Mouse (Mus musculus) adrenal gland, postnatal 25 days (tissue): ENCODE results near the gene Fkbp10. TPM values are rescaled to one million over a fixed set of nuclear protein-coding genes. Genes with fewer than 3 reads are reported as not detected.

Experiments used
- DNase-seq: peaks from one replicate; pipeline ENCODE4 v3.0.0; 2021; ENCODE audit warnings: mixed read lengths
- long read RNA-seq: library from polyadenylated mRNA; stranded (forward); transcript quantifications from one replicate; pipeline ENCODE4 v2.0.0, GENCODE M21; 2021
- total RNA-seq: library from RNA; stranded (reverse); gene quantifications from 2 replicates; pipeline ENCODE4 v1.2.3, GENCODE M21; 2021

Fkbp10 gene
- 23.8 and 24.7 TPM in 2 replicates for total RNA-seq
- long read RNA-seq, transcript Fkbp10-201 (10 exons, 2,584 nt), result major isoform, 31 of 44 reads
- long read RNA-seq, partial matches to known transcripts, result 7 of 44 reads
- long read RNA-seq, other reads (novel, unspliced or antisense), result 6 of 44 reads

DNA sequence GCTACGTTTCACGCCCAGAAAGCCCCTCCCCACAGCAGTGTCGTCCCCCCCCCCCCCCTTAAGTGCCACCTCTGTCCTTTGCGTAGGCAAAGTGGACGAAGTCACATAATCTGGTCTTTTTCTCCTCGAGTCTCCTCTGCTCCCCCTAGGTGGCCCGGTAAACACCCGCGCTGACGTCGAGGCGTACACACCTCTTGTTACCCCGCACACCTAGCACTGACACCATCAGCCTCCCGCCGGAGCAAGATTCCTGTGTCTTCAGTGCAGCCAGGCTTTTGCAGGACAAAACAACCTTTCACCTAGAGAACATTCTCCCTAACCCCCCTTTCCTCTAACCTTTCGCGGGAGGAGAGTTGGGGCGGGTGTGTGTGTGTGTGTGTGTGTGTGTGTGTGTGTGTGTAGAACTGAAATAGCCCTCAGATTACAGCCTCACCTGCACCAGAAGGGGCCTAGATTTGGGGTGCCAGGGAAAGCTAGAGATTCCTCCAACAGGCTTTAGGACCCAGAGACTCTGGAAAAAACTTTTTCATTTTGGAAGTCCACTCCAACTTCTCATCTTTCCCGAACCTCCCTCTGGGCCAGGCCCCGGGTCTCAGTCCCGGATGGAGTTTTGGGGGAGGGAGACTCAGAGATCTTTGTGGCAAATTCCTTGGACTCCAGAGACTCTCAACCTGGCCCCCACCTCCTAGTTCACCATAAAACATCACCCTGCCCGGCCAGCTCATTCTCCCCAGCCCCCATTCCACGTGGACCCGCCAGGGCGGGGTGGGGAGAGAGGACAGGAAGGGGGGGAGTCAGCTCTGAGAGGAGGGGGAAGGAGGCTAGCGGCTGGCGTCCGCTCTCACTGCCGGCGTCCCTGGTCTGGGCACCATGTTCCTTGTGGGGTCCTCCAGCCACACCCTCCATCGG lies at the start of gene Fkbp10:
TSS of gene Fkbp10 (plus strand) at position 784 of the 909 bp plus-strand sequence.
- peak; percentile 65 for DNase-seq

DNA sequence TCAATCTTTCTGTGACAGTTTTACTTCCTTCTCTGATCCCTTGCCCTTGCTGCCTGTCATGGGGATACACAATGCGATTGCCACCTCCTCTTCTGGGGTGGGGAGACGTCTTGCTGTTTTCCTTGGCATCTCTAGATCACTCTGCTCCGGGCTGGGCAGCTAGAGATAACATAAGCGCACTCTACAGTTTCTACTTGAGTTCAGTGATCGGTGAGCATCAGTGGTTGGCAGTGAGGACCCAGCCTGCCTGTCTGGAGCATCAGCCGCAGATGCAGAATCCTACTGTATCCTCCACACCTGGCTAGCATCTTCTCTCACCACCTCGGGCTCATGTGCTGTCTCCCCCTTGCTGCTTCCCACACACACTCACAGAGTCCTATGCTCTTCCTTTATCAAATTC lies 46.4 kb upstream of the Fkbp10 start:
- no peak for DNase-seq

DNA sequence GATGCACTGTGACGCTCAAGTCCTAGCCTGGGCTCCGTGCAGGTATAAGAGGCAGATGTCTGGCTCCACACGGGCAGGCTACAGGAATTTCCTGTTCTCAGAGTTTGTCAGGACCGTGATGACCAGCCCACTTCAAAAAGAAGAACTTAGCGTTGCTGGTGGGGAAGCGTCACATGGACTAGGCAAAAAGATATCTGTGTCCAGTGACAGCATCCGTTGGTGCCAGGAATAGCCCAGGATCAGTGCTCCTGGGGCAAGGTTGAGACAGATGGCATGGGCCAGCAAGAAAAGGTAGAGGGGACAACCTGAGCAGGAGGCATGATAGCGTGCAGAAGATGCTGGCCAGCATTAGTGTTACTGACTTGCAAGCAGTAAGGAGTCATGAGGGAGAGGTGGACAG lies 45.7 kb upstream of the Fkbp10 start:
- DNase-seq, result no peak

DNA sequence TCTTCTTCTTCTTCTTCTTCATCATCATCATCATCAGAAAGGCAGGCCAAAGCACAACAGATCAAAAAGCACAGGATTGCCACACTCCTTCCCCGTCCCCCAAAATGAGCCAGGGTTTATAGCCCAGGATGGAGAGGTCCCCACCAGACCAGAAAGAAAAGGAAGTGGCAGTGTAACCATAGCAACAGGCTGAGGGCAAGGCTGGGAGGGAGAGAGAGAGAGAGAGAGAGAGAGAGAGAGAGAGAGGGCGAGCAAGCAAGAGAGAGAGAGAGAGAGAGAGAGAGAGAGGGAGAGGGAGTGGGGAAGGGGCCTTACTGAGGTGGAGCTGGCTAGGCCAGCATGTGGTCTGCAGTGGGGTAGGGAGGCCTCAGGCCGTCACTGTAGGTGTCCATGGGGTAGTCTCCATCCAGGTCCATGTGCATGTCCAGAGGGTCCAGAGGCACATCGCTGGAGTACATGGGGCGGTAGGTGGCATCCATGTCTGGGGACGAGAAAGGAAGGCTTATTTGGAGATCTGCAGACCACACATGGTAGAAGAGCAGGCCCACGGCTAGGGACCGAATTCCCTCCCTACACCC lies 43.4 kb upstream of the Fkbp10 start:
- no peak for DNase-seq

DNA sequence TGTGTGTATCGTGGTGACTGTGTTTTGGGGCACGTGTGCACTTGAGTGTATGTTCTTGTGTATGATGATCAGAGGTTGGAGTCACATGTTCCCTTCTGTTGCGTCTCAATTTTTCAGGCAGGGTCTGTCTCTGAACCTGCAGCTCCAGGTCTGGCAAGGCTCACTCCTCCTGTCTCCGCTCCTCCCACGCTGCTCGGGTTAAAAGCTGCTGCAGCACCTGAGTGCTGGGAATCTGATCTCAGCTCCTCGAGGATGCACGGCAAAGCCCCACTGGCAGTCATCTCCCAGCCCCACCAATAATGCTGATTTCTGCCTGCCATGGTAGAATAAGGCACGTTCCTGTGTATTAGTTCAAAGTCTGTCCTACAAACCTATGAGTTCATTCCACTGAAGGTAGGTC lies 40.4 kb upstream of the Fkbp10 start:
- DNase-seq, result no peak

DNA sequence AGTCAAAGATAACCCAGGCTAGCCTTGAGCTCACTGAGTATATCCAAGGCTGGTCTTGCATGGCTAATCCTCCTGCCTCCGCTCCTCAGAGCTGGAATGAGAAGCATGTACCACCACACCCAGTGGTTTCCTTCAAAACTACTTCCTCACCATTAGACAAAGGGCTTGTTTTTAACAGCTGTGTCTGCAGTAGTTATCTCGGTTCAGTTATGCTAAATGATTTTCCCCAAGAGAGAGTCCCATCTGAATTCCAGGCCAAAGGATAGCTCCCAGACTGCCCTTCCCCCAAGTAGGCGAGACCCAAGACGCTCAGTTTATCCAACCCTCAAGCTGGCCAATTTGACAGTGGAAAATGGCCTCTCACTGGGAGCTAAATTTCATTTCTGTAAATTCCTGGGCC lies 39.5 kb upstream of the Fkbp10 start:
- no peak for DNase-seq

DNA sequence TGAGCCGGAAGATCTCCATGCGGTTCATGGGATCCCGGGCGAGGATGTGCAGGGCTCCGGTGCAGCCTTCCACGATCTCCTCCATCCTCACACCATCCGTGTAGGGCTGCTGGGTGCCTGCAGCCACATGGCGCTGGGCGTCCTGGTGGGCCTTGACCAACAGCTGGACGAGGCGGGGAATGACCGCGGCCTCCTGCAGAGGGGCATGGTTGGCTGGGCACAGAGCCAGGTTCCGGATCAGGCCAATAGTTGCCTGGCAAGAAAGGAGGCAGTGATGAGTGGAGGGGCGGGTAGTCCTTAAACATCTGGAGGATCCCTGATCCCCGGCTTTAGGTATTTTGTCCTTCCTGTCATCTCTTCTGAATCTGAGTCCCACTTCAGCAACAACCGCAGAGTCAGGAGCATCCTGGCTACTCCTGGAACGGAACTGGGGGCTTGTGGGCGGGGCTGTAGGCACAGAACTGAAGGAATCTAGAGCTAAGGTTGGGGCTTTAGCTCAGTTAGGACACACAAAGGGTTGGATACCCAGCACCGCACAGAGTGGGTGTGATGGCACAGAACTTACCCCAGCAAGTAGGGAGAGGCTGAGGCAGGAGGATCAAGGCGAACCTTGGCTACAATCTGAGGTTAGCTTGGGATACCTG lies 38.6 kb upstream of the Fkbp10 start:
- DNase-seq, result no peak

DNA sequence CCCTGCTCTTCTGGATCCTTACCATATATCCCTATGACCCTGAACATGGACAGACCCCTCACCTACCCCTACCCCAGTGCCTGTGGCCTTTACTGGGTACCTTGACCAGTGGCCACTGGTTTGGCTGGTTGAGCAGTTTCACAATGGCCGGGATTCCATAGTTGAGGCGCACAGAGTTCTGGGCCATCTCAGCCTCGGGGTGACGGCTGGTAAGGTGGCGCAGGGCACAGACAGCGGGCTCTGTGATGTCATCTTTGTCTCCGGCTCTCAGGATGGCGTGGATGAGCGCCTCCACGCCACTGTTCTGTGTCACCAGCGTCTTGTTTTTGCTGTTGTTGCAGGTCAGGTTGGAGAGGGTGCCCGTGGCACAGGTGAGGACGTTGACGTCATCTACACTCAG lies 37.5 kb upstream of the Fkbp10 start:
- DNase-seq, result no peak

DNA sequence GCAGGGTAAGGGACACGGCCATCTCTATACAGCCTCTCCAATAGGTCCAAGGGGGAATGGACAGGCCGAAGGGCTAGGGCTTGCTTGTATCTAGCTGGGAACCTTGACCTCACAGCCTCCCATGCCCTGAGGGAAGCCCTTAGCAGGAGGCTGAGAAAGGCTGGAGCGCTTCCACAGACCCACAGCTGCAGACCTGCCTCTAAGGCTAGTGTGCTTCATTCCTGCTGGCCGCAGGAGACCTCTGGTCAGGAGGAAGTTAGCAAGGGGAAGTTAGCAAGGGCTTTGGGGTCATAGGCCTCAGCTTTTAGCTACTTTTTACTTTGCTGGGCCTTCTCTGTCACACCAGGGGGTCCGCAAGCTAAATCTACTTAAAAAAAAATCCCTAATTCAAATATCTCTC lies 37.1 kb upstream of the Fkbp10 start:
- no peak for DNase-seq

DNA sequence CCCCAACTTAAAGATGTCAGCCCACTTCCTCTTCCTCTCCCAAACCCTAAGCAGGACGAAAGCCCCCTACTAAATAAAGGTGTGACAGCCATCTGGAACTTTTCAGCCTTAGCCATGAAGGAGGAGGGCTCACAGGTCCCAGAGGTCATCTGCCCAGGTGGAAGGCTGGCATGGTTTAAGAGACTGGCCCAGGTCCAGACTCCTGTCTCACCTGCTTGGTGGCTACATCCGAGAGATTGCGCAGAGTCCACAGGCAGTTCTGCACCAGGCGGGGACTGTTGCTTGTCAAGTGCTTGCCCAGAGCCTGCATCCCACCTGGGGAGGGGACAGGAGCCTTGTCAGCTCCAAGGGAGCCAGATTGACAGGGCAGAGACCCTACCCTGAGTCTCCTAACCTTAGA lies 36.2 kb upstream of the Fkbp10 start:
- DNase-seq, result no peak

DNA sequence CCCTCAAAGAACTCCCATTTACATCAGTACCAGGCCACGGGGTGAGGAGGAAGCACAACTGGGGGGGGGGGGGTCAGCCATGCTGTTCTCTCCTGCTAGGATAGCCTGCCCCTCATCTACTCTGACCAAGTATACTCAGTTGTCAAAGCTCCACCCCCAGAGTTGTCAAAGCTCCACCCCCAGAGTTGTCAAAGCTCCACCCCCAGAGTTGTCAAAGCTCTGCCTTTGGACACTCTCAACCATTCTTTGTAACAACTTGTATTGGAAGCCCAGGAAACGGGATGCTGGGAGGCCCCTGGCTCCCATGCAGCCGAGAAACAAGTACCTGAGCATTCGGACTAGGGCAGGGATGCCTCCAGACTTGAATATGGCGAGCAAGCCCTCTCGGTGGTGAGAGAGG lies 32.8 kb upstream of the Fkbp10 start:
- DNase-seq, result no peak

DNA sequence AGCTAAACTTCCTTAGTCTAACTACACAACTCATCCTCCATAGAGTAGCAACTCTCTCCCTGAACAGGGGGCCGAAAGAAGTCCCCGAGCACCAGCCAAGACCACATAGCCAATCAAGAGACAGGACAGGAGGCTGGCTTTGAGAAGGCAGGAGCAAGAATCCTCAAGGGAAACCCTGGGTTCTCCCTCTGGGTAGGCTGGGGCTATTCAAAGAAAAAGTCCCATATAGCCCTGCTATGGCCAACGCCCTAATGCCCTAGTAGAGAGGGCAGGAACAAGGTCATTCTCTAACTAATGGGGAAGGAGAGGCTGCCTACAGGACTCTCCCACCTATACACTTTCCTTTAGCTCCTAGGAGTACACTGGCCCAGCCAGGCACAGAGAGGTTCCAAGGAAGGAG lies 30.5 kb upstream of the Fkbp10 start:
- DNase-seq, result no peak

DNA sequence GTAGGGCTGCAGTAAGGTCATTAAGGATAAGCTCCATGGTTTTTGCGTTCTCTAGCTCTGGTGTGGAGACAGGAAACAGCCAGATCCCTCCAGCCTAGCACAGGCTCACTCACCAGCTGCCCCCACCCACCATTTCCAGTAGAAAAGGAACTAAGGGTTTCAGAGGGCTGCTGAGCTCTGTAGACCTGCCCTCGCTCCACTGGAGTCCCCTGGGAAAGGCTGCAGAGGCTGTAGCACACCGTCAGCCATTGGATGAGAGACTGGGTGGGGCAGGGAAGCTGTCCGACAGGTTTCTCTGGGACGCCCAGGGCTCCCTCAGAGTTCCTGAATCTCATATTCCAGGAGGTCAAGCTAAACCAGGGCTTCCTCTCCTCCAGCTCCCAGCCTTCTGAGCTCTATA lies 28.9 kb upstream of the Fkbp10 start:
- no peak for DNase-seq

DNA sequence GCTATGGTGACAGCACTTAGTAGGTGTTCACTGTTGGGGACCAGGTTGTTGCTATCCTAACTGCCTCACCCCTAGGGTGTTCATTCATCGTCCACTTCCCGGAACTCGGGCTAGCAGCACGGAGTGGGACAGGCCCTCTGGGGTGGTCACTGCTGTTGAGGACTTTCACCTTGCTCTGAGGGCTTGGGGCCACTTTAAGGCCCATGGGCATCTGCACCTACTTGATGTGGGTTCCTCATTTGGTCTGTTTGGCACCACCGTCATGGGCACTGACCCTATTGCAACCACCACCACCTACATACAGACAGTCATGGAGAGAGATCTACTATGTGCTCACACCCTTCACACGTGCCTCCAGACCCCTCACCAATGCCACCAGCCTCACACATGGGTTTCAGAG lies 28.4 kb upstream of the Fkbp10 start:
- DNase-seq, result no peak

DNA sequence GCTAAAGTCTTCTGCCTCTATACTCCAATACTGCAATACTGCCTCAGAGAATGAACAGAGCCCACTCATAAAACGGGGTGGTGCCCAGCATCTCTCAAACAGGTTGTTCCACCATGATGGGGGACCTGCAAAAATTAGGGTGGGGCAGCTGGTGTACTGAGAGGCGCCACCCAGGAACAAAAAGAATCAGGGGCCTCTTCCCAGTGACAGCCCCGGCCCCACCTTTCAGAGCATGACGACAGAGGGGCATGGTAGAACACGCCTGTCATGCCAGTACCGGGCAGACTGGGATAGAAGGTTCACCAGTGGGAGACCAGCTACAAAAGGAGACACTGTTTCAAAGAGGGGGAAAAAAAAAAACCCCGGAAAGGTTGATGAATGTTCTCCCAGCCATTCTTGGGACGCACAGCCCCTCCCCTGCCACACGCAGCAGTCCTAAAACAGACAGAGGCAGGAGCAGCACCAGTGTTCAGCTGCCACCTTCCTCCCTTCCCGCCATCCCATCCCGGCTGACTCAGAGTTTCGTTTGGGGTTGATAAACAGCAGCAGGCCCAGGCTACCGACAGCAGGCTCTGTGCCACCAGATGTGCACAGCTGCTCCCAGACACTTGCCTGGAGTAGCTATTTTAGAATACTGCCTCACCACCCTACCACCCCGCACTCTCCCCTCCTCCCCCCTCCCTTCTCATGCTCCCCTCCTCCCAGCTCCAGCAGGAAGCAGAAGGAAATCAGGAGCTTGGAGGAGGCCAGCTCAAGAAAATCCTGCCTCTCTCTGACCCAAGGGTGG lies 27.7 kb upstream of the Fkbp10 start:
- no peak for DNase-seq

DNA sequence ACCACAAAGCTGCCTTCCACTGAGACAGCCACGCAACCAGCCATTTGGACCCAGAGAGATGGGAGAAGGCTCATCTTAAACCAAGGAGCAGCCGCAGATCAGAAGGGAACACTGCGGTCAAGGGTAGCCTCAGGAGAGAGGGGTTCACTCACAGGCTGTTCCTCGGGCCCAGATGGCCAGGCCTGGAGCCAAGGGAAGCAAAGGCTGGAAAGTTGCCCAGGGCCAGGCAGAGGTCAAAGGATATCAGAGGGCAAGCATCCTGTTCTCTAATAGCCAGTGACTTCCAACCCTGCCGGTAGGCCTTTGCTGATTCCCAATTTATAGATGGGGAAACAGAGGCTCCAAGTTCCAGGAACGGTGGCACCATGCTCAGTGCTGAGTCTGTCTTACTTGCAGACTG lies 26.9 kb upstream of the Fkbp10 start:
- peak; percentile 66 for DNase-seq

DNA sequence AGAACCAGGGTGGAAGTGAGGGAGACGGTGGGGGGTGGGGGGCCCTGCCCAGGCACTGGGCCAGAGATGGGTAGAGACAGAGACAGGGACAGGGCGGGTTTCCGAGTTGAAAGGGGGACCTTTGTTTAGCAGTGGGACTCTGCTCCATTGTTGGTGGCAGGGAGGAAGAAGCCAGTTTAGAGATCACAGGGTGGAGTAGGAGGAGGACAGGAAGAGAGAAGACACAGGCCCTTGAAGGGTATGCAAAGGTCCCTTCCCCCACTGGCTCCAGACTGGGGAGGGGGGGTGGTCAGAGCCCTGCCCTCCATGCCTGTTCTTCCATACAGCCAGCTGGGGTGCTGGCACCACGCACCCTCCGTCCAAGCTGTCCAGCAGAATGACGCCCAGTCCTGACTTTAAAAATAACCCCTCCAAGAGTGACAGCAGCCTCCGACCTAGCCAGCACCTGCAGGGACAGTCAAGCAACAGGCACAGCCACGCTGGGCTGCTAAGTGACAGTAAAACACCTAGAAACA lies 25.5 kb upstream of the Fkbp10 start:
- no peak for DNase-seq

DNA sequence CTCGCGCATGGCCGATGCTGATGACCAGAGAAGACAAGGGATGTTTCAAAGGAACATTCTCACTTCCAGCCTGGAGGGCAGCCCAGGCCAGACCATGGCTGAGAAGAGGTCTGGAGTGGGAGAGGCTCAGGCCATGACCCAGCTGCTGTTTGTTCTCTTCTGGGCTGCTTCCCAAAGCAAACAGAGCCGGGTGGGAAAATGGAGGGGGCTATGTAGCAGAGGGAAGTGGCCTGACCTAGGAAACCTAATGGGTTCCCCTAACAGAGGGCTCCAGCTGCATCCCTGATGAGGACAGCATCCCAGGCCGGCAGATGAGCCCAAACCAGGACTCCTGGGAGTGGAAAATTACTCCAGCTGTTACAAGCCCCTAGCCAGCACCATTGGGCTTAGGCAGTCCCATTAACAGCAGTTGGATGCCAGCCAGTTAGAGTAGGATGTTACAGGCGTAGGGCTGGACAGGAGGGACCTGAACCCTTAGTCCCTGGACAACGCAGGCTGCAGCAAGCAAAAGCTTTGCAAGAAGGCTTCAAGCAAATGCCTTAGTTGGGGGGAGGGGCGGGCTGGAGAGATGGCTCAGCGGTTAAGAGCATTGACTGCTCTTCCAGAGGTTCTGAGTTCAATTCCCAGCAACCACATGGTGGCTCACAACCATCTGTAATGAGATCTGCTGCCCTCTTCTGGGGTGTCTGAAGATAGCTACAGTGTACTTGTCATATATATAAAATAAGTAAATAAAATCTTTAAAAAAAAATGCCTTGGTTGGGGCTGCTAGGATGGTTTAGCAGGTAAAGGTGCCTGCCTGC lies 24.2 kb upstream of the Fkbp10 start:
- DNase-seq, result peak; percentile 40

DNA sequence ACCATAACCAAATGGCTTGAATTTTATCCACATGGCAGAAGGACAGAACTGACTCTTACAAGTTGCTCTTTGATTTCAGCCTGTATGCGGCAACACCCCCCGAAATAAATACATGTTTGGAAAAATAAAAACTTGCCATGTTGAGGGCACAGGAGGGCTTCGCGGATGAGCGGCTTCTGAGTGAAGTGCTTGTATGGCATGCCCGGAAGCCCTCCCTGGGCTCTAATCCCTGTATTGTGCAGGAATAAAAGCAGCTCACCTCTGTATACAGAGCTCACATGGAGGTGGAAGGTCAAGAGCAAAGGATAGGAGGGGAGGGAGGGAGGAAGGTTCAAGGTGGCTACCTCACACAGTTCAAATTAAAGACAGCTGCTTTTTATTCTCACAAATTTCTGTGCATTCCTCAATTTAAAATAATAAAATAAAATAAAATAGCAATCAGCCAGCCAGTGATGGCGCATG lies 23.6 kb upstream of the Fkbp10 start:
- no peak for DNase-seq

DNA sequence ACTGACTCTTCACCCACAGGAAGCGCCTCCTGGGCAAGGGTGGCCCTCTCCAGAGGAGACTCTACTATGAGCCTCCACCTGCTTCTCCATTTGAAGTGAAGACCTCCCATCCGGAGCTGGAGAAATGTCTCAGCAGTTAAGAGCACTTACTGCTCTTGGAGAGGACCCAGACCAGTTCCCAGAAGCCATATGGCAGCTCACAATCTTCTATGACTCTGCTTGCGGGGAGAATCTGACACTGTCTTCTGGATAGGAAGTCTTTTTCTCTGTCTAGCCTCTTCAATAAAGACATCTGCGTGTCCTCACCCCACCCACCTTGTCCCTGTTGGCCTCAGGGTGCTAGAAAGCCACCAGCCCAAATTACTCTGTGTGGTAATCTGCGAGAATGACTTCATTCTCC lies 22.5 kb upstream of the Fkbp10 start:
- DNase-seq, result no peak

DNA sequence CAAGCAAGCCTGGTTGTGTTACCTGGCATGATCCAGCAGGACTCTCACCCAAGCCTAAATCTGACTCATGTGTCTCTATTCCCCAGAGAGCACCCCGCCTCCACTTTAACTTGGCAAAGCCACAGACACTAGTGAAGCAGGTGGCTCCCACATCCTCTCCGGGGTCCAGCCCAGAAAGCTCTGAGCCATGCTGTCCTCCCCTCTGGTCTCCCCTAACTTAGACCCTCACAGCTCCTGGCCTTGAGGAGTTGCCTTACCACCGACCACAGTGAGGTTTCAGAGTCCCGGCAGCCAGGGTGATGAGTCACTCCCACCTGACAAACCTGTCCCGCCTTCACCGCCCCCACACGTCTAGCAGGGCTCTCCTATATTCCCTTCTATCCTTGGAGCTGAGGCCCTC lies 21.8 kb upstream of the Fkbp10 start:
- no peak for DNase-seq
